Mouse (Mus musculus) adrenal gland, postnatal 14 days (tissue): ENCODE results near the gene Mfsd5. TPM values are rescaled to one million over a fixed set of nuclear protein-coding genes. Genes with fewer than 3 reads are reported as not detected.

Source experiments
- total RNA-seq: library from RNA; stranded (reverse); gene quantifications from 2 replicates; pipeline ENCODE4 v1.2.3, GENCODE M21; 2021

Mfsd5 gene
- total RNA-seq, 1 experiment from 2014 or later: 29.9 TPM

Other genes starting within 250 kb of the Mfsd5 start
- gene Eif4b, start 205.7 kb upstream of the Mfsd5 start, total RNA-seq: 224 and 250 TPM in 2 replicates
- gene Tns2, start 179.0 kb upstream of the Mfsd5 start, total RNA-seq: 83.0 and 121 TPM in 2 replicates
- gene Spryd3, start 143.2 kb upstream of the Mfsd5 start, total RNA-seq: 23.3 and 30.8 TPM in 2 replicates
- gene Igfbp6, start 135.1 kb upstream of the Mfsd5 start, total RNA-seq: 45.7 and 48.0 TPM in 2 replicates
- gene Soat2, start 128.9 kb upstream of the Mfsd5 start, total RNA-seq: 0.26 and 4.7 TPM in 2 replicates
- gene Zfp740, start 76.2 kb upstream of the Mfsd5 start, total RNA-seq: 58.4 and 83.0 TPM in 2 replicates
- 115 and 120 TPM in 2 replicates for gene Csad, start 74.7 kb upstream of the Mfsd5 start, total RNA-seq
- gene Itgb7, start 47.5 kb upstream of the Mfsd5 start, total RNA-seq: 3.0 and 18.4 TPM in 2 replicates
- 25.5 and 27.8 TPM in 2 replicates for gene Rarg, start 21.9 kb upstream of the Mfsd5 start, total RNA-seq
- gene Gm9918, start 8.9 kb upstream of the Mfsd5 start, total RNA-seq: not detected in 2 replicates
- 6.6 and 10.7 TPM in 2 replicates for gene Espl1, start 16.8 kb downstream of the Mfsd5 start, total RNA-seq
- 330 and 361 TPM in 2 replicates for gene Pfdn5, start 46.7 kb downstream of the Mfsd5 start, total RNA-seq
- 52.7 and 59.2 TPM in 2 replicates for gene Myg1, start 52.3 kb downstream of the Mfsd5 start, total RNA-seq
- gene Aaas, start 71.3 kb downstream of the Mfsd5 start, total RNA-seq: 22.5 and 23.2 TPM in 2 replicates
- gene Sp7, start 87.7 kb downstream of the Mfsd5 start, total RNA-seq: not detected in 2 replicates
- 72.6 and 73.7 TPM in 2 replicates for gene Sp1, start 126.7 kb downstream of the Mfsd5 start, total RNA-seq
- 1.5 and 1.6 TPM in 2 replicates for gene Amhr2, start 165.9 kb downstream of the Mfsd5 start, total RNA-seq
- gene Prr13, start 179.6 kb downstream of the Mfsd5 start, total RNA-seq: 75.6 and 89.5 TPM in 2 replicates
- gene Pcbp2, start 191.1 kb downstream of the Mfsd5 start, total RNA-seq: 726 and 812 TPM in 2 replicates
- gene Gm10337, start 224.3 kb downstream of the Mfsd5 start, total RNA-seq: not detected in 2 replicates
- 8.2 and 9.4 TPM in 2 replicates for gene Map3k12, start 237.6 kb downstream of the Mfsd5 start, total RNA-seq
- gene Tarbp2, start 238.7 kb downstream of the Mfsd5 start, total RNA-seq: 34.2 and 35.0 TPM in 2 replicates
- gene Npff, start 245.5 kb downstream of the Mfsd5 start, total RNA-seq: 4.1 and 4.8 TPM in 2 replicates